Mouse (Mus musculus) adrenal gland, adult (tissue): ENCODE measurements around the gene Alk.

ENCODE experiments used
- DNase-seq, 2 experiments: peaks; one replicate each; pipeline ENCODE4 v3.0.0; 2022 to 2023; ENCODE audit warnings: low spot score in 1 of 2; ENCODE audit not compliant: inconsistent age in 2 of 2

The Alk gene

GRCm38 (mm10) chr17:72401861-72402260, 202.6 kb downstream of the Alk start:
- no peak for DNase-seq

- no peak for DNase-seq
These were observed 203.1 kb downstream of the Alk start for GRCm38 (mm10) chr17:72401349-72401748.

GRCm38 (mm10) chr17:72399331-72400059, 204.9 kb downstream of the Alk start:
- no peak for DNase-seq

GRCm38 (mm10) chr17:72395956-72396355, 208.5 kb downstream of the Alk start:
- DNase-seq: no peak

GRCm38 (mm10) chr17:72368991-72369390, 235.4 kb downstream of the Alk start:
- DNase-seq: no peak

- DNase-seq: no peak
These were observed 241.5 kb downstream of the Alk start for GRCm38 (mm10) chr17:72362811-72363496.

GRCm38 (mm10) chr17:72361961-72362360, 242.5 kb downstream of the Alk start:
- DNase-seq: no peak

GRCm38 (mm10) chr17:72356759-72357302, 247.6 kb downstream of the Alk start:
- DNase-seq: no peak

- no peak for DNase-seq
These were observed 265.0 kb downstream of the Alk start for GRCm38 (mm10) chr17:72339437-72339836.

GRCm38 (mm10) chr17:72332909-72333308, 271.5 kb downstream of the Alk start:
- DNase-seq: peak in 1 of 2 experiments; percentile 18

- peak in 1 of 2 experiments; percentile 24 for DNase-seq
These were observed 278.5 kb downstream of the Alk start for GRCm38 (mm10) chr17:72325941-72326340.

GRCm38 (mm10) chr17:72319576-72319975, 284.9 kb downstream of the Alk start:
- DNase-seq: no peak

GRCm38 (mm10) chr17:72299651-72300050, 304.8 kb downstream of the Alk start:
- DNase-seq: no peak

- no peak for DNase-seq
These were observed 308.1 kb downstream of the Alk start for GRCm38 (mm10) chr17:72296349-72296748.

- DNase-seq: no peak
These were observed 311.2 kb downstream of the Alk start for GRCm38 (mm10) chr17:72293267-72293580.

GRCm38 (mm10) chr17:72292444-72293266, 311.8 kb downstream of the Alk start:
- no peak for DNase-seq

GRCm38 (mm10) chr17:72285961-72286360, 318.5 kb downstream of the Alk start:
- DNase-seq: no peak

GRCm38 (mm10) chr17:72278296-72278695, 326.1 kb downstream of the Alk start:
- no peak for DNase-seq

- DNase-seq: no peak
These were observed 327.6 kb downstream of the Alk start for GRCm38 (mm10) chr17:72276778-72277177.

- no peak for DNase-seq
These were observed 329.0 kb downstream of the Alk start for GRCm38 (mm10) chr17:72275391-72275904.

GRCm38 (mm10) chr17:72274205-72274604, 330.2 kb downstream of the Alk start:
- no peak for DNase-seq
